Mouse (Mus musculus) CH12F3 (cell line): ENCODE data around the gene H2al1j.
"Not testable (repeated sequence)": the region's sequence is repeated elsewhere in the genome, so short reads cannot be mapped to it uniquely, and the experiment has no call there.

ENCODE experiments used
- in situ Hi-C: fragments of 300-500 bp; cut with MboI; formaldehyde crosslinking; loops from 2 replicates; pipeline ENCODE4 v1.14.3; 2020; ENCODE audit warnings: low sequenced_read_pairs

Gene H2al1j

GRCm38 (mm10) chrX:11327522-11327921, at the start of gene H2al1j:
Gene H2al1j (plus strand): TSS chrX:11327822.
- in situ Hi-C loops, result not testable (repeated sequence)

- in situ Hi-C loops, result no loop called here
Observed at GRCm38 (mm10) chrX:11280741-11281140, 46.9 kb upstream of the H2al1j start.

GRCm38 (mm10) chrX:11288306-11288882, 39.2 kb upstream of the H2al1j start:
- in situ Hi-C loops, result no loop called here

- in situ Hi-C loops, result no loop called here
Observed at GRCm38 (mm10) chrX:11289244-11289643, 38.4 kb upstream of the H2al1j start.

- in situ Hi-C loops, result not testable (repeated sequence)
Observed at GRCm38 (mm10) chrX:11298957-11299356, 28.7 kb upstream of the H2al1j start, which contains the start of gene H2al1a. Gene H2al1a (plus strand): TSS chrX:11299257.

- in situ Hi-C loops, result not testable (repeated sequence)
Observed at GRCm38 (mm10) chrX:11302132-11302531, 25.5 kb upstream of the H2al1j start, which contains the start of gene H2al1b. Gene H2al1b (plus strand): TSS chrX:11302432.

GRCm38 (mm10) chrX:11305355-11305754, 22.3 kb upstream of the H2al1j start, which contains the start of gene H2al1c:
Gene H2al1c (plus strand): TSS chrX:11305655.
- in situ Hi-C loops, result not testable (repeated sequence)

GRCm38 (mm10) chrX:11308524-11308923, 19.1 kb upstream of the H2al1j start, which contains the start of gene H2al1d:
Gene H2al1d (plus strand): TSS chrX:11308824.
- in situ Hi-C loops, result not testable (repeated sequence)

GRCm38 (mm10) chrX:11311634-11312033, 16.0 kb upstream of the H2al1j start, which contains the start of gene H2al1e:
Gene H2al1e (plus strand): TSS chrX:11311934.
- in situ Hi-C loops, result not testable (repeated sequence)

GRCm38 (mm10) chrX:11314858-11315257, 12.8 kb upstream of the H2al1j start, which contains the start of gene H2al1f:
Gene H2al1f (plus strand): TSS chrX:11315158.
- in situ Hi-C loops, result not testable (repeated sequence)

- in situ Hi-C loops, result not testable (repeated sequence)
Observed at GRCm38 (mm10) chrX:11317956-11318355, 9.7 kb upstream of the H2al1j start, which contains the start of gene H2al1g. Gene H2al1g (plus strand): TSS chrX:11318256.

GRCm38 (mm10) chrX:11321192-11321591, 6.4 kb upstream of the H2al1j start, which contains the start of gene H2al1h:
Gene H2al1h (plus strand): TSS chrX:11321492.
- in situ Hi-C loops, result not testable (repeated sequence)

- in situ Hi-C loops, result not testable (repeated sequence)
Observed at GRCm38 (mm10) chrX:11324359-11324758, 3.3 kb upstream of the H2al1j start, which contains the start of gene H2al1i. Gene H2al1i (plus strand): TSS chrX:11324659.

- in situ Hi-C loops, result no loop called here
Observed at GRCm38 (mm10) chrX:11345762-11346161, 18.1 kb downstream of the H2al1j start.

- in situ Hi-C loops, result no loop called here
Observed at GRCm38 (mm10) chrX:11346756-11347155, 19.1 kb downstream of the H2al1j start.

GRCm38 (mm10) chrX:11360823-11361222, 33.2 kb downstream of the H2al1j start:
- in situ Hi-C loops, result no loop called here

- in situ Hi-C loops, result no loop called here
Observed at GRCm38 (mm10) chrX:11361261-11361660, 33.6 kb downstream of the H2al1j start.

GRCm38 (mm10) chrX:11363890-11364289, 36.3 kb downstream of the H2al1j start:
- in situ Hi-C loops, result no loop called here

- in situ Hi-C loops, result no loop called here
Observed at GRCm38 (mm10) chrX:11365151-11365550, 37.5 kb downstream of the H2al1j start.
